Mouse (Mus musculus) megakaryocyte-erythroid progenitor cell, adult 5-6 weeks (primary cell): ENCODE results near the gene Mtus2. TPM values are rescaled to one million over a fixed set of nuclear protein-coding genes. Genes with fewer than 3 reads are reported as not detected.

Experiments used
- ATAC-seq: replicated peaks from 2 replicates; pipeline ENCODE4 v1.8.0; 2016; ENCODE audit warnings: mild to moderate bottlenecking, inconsistent platforms; ENCODE audit not compliant: severe bottlenecking, poor library complexity, low FRiP score, low TSS enrichment
- total RNA-seq, 2 experiments: library from RNA; stranded (forward) in 1 of 2; stranded (reverse) in 1 of 2; fragments of 200-1000, 215-1000 nt in 1 of 2; fragments of >200 nt in 1 of 2; fragmentation: Nextera tagmentation in 1 of 2; gene quantifications; 2 replicates each; pipeline ENCODE4 v1.2.3; 2014 to 2017

Mtus2 gene
- total RNA-seq, 2 experiments from 2014 or later: 1.5 to 1.8 TPM

DNA sequence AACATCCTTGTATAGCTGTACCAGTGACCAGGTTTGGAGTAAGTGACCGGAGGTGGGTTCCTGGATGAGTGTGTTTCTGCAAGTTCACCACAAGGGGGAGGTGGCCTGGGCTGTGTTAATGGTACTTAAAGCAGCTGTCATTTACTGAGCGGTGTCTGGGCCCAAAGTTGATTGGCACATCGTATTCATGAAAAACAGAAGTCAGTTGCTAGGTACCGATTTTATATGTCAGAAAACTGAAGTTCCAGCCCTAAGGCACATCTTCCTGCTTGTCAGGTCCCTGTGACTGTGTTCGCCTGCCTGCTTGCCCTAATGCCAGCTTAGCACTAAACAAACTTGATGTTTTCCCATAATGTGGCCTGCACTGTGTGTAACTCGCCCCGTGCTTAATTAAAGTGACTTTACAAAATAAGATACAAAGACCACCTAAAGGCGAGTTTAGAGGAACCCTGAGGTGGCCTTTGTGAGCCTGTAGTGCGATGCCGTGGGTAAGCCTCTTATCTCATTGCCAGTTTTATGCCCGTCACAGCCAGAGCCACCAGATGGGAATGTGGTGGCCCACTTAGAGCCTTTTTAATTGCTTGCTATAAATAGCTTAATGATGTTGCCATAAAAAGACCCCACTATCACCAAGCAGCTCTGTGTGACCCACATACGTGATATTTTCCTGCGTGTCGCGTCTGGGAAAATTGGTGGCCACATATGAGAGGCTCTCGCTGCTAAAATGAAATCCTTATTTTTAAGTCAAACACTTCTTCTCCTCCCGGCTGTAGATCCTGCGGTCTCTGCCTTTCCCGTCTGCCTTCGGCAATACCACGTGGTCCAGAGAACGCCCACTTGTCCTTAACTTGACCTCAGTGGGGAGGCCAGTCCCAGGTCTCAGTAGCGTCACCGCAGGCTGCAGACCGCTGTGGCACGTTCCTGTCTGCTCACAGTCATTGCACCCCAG, 69.6 kb downstream of the Mtus2 start:
- no peak for ATAC-seq

DNA sequence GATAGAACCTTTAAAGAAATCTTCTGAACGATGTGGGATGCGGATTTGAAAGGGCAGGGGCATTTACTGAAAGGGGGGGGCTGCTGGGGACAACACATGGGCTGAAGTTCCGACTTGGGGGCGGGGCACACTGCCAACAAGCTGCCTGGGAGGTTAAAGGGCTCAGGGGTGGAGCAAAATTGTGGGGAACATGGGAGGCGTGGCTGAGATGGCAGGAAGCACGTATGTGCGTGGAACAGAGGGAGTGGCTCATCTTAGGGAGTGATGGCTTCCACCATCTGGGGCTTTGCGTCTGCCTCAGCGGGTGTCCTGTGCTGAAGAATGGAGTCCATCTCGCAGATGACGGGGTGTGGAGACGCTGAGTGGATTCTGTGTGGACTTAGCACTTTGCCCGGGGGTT, 70.9 kb downstream of the Mtus2 start:
- no peak for ATAC-seq

GRCm38 (mm10) chr5:148041661-148042060, 84.5 kb downstream of the Mtus2 start:
- no peak for ATAC-seq

DNA sequence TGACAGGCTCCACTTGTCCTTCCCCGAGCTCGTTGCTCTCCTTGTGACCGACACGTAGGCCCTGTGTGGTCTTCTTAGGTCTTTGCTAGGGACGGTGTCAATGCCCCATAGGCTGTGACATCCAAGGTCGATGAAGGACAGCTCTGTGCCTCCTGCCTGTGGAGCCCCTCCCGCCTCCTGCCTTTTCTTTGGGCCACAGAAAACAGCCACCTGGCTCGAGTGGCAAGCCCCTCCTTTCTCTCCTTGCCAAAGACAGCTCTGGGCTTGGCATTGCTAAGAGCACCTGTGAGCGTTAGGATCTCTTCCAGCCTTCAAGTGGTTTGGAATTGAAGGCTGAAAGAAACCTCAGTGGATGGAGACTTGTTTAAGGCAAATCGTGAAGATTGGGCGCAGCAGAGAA, 91.1 kb downstream of the Mtus2 start:
- ATAC-seq: no peak

DNA sequence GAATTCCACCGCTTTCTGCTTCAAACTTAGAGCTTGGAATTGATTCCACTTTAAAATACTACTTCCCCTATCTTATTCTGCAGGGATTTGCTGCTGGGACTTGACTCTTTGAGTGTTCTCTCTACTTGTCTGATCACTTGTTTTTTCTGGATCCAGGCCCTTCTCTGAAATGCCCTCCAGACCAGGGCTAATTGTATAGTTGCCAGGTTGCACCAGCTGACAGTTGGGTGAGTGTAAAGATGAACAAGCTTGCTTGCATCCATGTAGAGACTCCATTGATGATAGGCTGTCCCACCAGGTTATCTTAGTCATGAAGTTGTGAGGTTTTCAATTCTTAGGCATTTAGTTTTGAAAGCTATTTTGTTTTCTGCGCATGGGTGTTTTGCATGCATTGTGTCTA, 92.2 kb downstream of the Mtus2 start:
- ATAC-seq: no peak

- ATAC-seq: no peak
Measured at GRCm38 (mm10) chr5:148052846-148053608, 95.9 kb downstream of the Mtus2 start.

DNA sequence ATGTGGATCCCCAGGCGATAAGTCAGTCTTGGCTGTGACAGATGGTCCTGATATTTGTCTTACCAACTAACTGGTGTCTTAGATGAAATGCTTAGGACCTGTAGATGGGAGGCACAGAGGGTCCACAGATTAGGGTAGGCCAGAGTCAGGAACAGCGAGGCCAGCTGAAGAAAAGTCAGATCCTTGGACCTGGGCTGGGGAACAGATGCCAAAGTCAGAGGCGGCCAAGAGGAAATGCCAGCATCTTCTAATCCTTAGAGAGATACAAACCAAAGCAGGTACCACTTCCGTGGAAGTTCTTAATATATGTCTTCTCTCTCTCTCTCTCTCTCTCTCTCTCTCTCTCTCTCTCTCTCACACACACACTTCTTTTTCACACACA, 96.5 kb downstream of the Mtus2 start:
- ATAC-seq: no peak

- ATAC-seq: no peak
Measured at GRCm38 (mm10) chr5:148056831-148057230, 99.7 kb downstream of the Mtus2 start.

- no peak for ATAC-seq
Measured at GRCm38 (mm10) chr5:148057433-148057832, 100.3 kb downstream of the Mtus2 start.

- ATAC-seq: no peak
Measured at GRCm38 (mm10) chr5:148059339-148059738, 102.2 kb downstream of the Mtus2 start.

DNA sequence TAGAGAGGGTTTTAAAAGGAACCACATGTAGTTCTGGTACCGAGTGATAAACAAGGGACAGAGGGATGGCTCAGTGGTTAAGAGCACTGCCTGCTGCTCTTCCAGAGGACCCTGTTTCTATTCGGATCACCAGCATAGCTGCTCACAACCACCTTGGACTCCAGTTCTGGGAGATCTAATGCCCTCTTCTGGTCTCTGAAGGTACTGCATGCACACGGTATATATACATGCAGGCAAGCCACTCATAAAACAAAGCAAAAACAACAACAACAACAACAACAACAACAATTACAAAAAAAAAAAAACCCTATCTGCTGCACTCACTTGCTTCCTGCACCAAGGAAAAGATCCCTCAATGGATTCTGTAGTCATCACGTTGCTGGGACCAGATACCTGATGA, 104.7 kb downstream of the Mtus2 start:
- ATAC-seq: no peak

GRCm38 (mm10) chr5:148063745-148064144, 106.6 kb downstream of the Mtus2 start:
- no peak for ATAC-seq

DNA sequence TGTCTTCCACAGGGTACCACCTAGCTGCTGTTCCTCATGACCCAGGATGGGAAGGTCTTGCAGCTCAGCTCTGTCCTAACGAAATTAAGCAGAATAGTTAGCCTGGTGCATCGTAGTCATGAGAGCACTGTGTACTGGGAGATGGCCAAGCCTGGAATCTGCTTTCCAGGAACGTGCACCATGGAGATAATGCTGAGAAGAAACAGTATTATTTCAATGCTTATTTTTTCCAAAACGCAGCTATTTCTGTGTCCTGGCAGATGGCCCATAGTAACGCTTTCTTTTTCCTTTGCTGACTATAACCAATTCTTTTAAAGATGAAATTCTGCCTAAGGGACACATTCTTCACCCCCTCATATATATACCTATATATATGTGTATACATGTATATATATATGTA, 108.1 kb downstream of the Mtus2 start:
- no peak for ATAC-seq

DNA sequence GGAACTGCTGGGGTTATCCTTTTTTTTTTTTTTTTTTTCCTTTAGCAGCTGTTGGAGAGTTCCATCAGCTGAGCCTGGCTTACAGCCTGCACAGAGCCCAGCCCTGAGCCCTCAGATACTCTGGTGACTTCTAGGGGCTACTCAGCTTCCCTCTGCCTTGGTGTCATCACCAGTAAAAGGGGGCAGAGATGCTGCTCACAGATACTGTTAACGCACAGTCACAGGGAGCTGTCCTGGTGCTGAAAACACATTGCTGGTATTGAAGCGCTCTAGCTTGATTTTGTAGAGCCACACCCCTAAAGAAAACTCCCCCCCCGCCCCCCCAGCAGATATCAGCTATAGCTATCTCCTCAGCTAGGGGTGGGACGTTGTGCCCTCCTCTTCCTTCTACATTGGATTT, 112.8 kb downstream of the Mtus2 start:
- peak; percentile 69 for ATAC-seq

DNA sequence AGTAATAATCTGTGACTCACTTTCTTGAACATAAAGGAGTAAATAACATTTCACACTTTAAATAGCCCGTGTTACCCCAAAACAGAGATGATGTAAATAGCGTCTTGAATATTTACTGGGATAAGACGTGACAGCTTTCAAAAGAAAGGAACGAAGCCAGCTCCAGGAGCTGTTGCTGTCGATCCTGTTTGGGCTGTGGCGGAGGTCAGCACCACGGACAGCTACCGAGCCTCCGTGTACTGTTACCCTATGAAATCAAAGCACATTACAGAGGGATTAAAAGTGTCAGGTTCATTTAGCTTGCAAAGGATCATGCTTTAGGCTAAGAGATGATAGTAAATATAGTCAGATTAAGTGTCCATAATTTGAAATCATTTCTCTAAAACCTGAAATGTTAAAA, 114.7 kb downstream of the Mtus2 start:
- ATAC-seq: 0 out of 2 replicates have a peak, but pooled peaks have one; percentile 46

- ATAC-seq: no peak
Measured at GRCm38 (mm10) chr5:148073461-148073860, 116.3 kb downstream of the Mtus2 start.

DNA sequence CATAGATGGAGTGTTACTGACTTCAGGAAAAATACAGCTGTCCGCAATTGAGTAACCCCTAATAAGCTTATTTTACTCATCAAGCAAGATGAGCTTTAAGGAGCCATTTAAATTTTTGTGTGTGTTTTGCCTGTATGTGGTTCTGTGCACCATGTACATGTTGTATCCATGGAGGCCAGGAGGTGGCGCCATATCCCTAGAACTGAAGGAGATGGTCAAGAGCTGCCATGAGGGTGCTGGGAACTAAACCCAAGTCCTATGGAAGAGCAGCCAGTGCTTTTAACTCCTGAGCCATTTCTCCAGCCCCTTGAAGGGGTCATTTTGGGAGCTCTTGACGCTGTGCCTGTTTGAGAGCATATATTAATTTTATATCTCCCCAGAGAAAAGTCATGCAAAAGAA, 122.6 kb downstream of the Mtus2 start:
- ATAC-seq: no peak

DNA sequence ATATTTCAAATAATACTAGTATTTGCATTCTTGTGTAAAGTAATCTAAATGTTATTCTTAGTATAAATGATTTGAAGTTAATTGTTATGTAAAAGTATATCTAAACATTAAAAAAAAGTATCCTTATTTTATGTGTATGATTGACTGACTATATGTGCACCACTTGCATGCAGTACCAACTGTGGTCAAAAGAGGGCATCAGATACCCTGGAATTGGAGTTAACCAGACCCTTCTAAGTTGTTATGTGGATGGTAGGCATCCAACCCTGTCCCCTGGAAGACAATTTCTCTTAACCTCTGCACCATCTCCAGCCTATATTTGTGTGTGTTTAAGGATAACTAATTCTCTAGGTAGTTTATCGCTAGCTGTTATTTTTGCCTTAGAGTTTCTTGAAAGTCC, 126.4 kb downstream of the Mtus2 start:
- no peak for ATAC-seq

DNA sequence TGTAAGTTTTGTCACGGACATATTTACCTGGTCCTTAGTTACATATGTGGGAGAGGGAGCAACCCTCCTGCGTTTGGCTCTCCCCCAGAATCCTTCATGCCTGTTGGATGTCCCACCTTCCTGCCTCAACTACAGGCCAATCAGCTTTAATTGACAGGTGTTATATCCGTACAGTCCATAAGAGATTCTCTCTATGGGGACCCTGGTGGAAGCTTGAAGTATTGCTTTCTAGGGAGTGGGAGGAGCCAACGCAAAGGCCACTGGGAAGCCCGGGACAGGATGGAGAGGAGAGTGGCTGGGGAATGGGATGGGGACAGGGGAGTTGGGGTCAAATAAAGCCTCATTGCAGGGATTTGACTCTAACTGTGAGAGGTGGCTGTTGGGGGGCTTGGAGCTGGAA, 127.6 kb downstream of the Mtus2 start:
- ATAC-seq: no peak

DNA sequence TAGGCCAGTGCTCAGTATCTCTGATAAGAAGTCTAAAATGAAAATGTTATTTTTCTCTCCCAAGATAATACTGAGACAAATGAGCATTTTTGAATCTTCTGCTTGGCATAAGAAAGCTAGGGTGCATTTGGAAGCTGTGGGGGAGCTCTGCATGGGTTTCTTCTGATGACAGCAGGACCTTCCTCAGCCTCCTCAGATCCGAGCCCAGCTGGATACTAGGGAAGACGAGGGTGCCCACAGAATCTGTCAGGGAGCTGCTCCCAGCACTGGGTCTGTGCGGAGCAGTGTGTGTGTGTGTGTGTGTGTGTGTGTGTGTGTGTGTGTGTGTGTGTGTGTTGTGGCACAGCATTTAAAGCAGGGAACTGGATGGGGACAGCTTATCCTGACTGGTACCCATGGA, 130.7 kb downstream of the Mtus2 start:
- ATAC-seq: no peak
